Mouse (Mus musculus): ENCODE data around the gene Vpreb1. TPM values are rescaled to one million over a fixed set of nuclear protein-coding genes. Genes with fewer than 3 reads are reported as not detected.
A peak's percentile ranks its signal among the peaks of the same experiment; 100 is the strongest.

Gene Vpreb1
- total RNA-seq (2021), result 1 to 10 TPM in 1 of 2 experiments, under 1 TPM in 1; 0.55 to 1.2 TPM
- long read RNA-seq, experiment 1, partial matches to known transcripts, result 0 of 2 reads
- long read RNA-seq, experiment 1, other reads (novel, unspliced or antisense), result 0 of 2 reads
- long read RNA-seq, experiment 2, partial matches to known transcripts, result 0 of 1 reads
- long read RNA-seq, experiment 2, other reads (novel, unspliced or antisense), result 1 of 1 reads

GRCm38 (mm10) chr16:16870617-16871331 lies at the start of gene Vpreb1, which contains the start of gene Top3b:
TSS of gene Vpreb1 (minus strand) at chr16:16870843.
TSS of gene Top3b (plus strand) at chr16:16870736.
- DNase-seq, result peak; percentile 91

- DNase-seq, result peak; percentile 51
Observed at GRCm38 (mm10) chr16:16918441-16919117, 47.9 kb upstream of the Vpreb1 start.

- no peak for DNase-seq
Observed at GRCm38 (mm10) chr16:16913440-16913839, 42.8 kb upstream of the Vpreb1 start.

- peak; percentile 86 for DNase-seq
Observed at GRCm38 (mm10) chr16:16911641-16912597, 41.3 kb upstream of the Vpreb1 start.

GRCm38 (mm10) chr16:16907799-16908198 lies 37.2 kb upstream of the Vpreb1 start:
- DNase-seq, result peak; percentile 62

- no peak for DNase-seq
Observed at GRCm38 (mm10) chr16:16903188-16903587, 32.5 kb upstream of the Vpreb1 start.

GRCm38 (mm10) chr16:16902329-16902728 lies 31.7 kb upstream of the Vpreb1 start:
- DNase-seq, result no peak

- no peak for DNase-seq
Observed at GRCm38 (mm10) chr16:16897056-16897584, 26.5 kb upstream of the Vpreb1 start.

GRCm38 (mm10) chr16:16896382-16897055 lies 25.9 kb upstream of the Vpreb1 start, which contains the start of gene Ppm1f:
TSS of gene Ppm1f (plus strand) at chr16:16896469.
- peak; percentile 99 for DNase-seq

GRCm38 (mm10) chr16:16896015-16896381 lies 25.4 kb upstream of the Vpreb1 start:
- no peak for DNase-seq

GRCm38 (mm10) chr16:16892366-16892765 lies 21.7 kb upstream of the Vpreb1 start:
- no peak for DNase-seq

GRCm38 (mm10) chr16:16888341-16888740 lies 17.7 kb upstream of the Vpreb1 start:
- DNase-seq, result no peak

GRCm38 (mm10) chr16:16879025-16879424 lies 8.4 kb upstream of the Vpreb1 start:
- no peak for DNase-seq

GRCm38 (mm10) chr16:16870241-16870616 lies 414 bp downstream of the Vpreb1 start:
- DNase-seq, result no peak

GRCm38 (mm10) chr16:16865696-16866561 lies 4.7 kb downstream of the Vpreb1 start:
- DNase-seq, result no peak

- DNase-seq, result no peak
Observed at GRCm38 (mm10) chr16:16865217-16865616, 5.4 kb downstream of the Vpreb1 start.

GRCm38 (mm10) chr16:16863978-16864377 lies 6.7 kb downstream of the Vpreb1 start, which contains the start of gene Igll1:
TSS of gene Igll1 (minus strand) at chr16:16863985.
- DNase-seq, result no peak

- no peak for DNase-seq
Observed at GRCm38 (mm10) chr16:16862288-16862687, 8.4 kb downstream of the Vpreb1 start.

GRCm38 (mm10) chr16:16856731-16857476 lies 13.7 kb downstream of the Vpreb1 start:
- no peak for DNase-seq
